Mouse (Mus musculus) embryonic fibroblast, embryonic 13.5 days (primary cell): ENCODE measurements at regions not wholly inside any gene's neighbourhood (a gene's known extent, or its start where the extent isn't known, plus 50 kb on each side); places are given as distances from the start of the nearest gene placed in this dataset.

ENCODE experiments used
- H3K27ac ChIP-seq: 2 replicates; pipeline ENCODE4 v1.5.1; 2012; ENCODE audit warnings: low read length, control low read depth, inconsistent platforms; ENCODE audit not compliant: insufficient read depth
- H3K4me1 ChIP-seq: 2 replicates; pipeline ENCODE4 v1.6.1; 2011; ENCODE audit warnings: low read length; ENCODE audit not compliant: control insufficient read depth, insufficient read depth
- H3K4me3 ChIP-seq: 2 replicates; pipeline ENCODE4 v1.5.1; 2011; ENCODE audit warnings: mild to moderate bottlenecking, control low read depth, low read length; ENCODE audit not compliant: insufficient read depth
- CTCF ChIP-seq: IDR thresholded peaks from 2 replicates; pipeline ENCODE4 v1.5.1; 2011; ENCODE audit warnings: mild to moderate bottlenecking, control low read depth, low read length, moderate library complexity, borderline replicate concordance; ENCODE audit not compliant: insufficient read depth
- POLR2A ChIP-seq: IDR thresholded peaks from 2 replicates; pipeline ENCODE4 v1.6.1; 2011; ENCODE audit warnings: low read depth, mild to moderate bottlenecking, control low read depth, low read length, moderate library complexity

DNA sequence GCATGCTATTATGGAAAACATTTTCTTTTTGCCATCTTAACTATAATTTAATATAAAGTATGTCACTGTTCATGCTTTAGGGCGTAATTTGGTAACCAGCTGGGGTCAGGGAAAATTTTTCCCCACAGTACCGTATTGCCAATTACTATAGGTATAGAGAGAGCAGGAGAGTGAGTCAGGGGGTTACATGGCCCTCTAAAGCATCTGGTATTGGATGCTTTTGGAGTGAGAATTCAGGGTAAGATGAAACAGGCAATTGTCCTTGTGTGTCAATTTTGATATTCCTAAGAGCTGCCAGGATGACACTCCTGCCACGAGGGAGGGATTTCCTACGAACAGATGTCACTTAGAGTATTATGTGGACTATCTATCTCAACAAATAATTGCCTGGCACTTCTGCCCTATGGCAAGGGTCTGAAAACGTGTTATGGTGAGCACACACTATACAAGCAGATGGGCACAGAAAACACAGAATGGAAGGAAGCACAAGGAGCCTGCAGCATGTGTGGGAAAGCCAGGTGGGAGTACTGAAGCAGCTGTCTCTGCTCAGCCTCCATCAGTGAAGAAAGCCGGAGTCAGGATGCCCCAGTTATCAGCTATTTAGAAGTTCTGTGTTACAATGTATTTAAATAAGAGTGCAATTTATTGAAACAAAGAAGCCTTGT, 58.7 kb upstream of the Tfec start:
- peak overlapping the region; percentile 59; the same call in 1 of the 2 replicates for H3K27ac ChIP-seq
- H3K4me3 ChIP-seq: no peak overlapping the region
- H3K4me1 ChIP-seq: peaks cover 11% of the 10 kb centered on the region
- TF ChIP-seq CTCF: no peak
- no peak for TF ChIP-seq POLR2A
